Mouse (Mus musculus) layer of hippocampus, adult 18-20 months (tissue): ENCODE results near the gene Hcls1. TPM values are rescaled to one million over a fixed set of nuclear protein-coding genes. Genes with fewer than 3 reads are reported as not detected.

Experiments
- DNase-seq, 2 experiments: peaks; one replicate each; pipeline ENCODE4 v3.0.0; 2022; ENCODE audit warnings: low spot score in 2 of 2
- long read RNA-seq: library from polyadenylated mRNA; stranded (forward); transcript quantifications from one replicate; pipeline ENCODE4 v2.0.0, GENCODE M21; 2021
- total RNA-seq, 2 experiments: library from RNA; stranded (reverse); gene quantifications; 2 replicates each; pipeline ENCODE4 v1.2.3; 2021

Hcls1 gene
- 1 to 10 TPM; 3.4 to 4.9 TPM for total RNA-seq
- long read RNA-seq, partial matches to known transcripts: 1 of 2 reads
- long read RNA-seq, other reads (novel, unspliced or antisense): 0 of 2 reads

- no peak for DNase-seq
Measured at GRCm38 (mm10) chr16:36934841-36935620, at the start of gene Hcls1. TSS of gene Hcls1 (plus strand) at chr16:36934983.

- no peak for DNase-seq
Measured at GRCm38 (mm10) chr16:36885912-36886311, 48.9 kb upstream of the Hcls1 start.

- no peak for DNase-seq
Measured at GRCm38 (mm10) chr16:36887546-36887945, 47.2 kb upstream of the Hcls1 start.

GRCm38 (mm10) chr16:36890559-36890958 lies 44.2 kb upstream of the Hcls1 start:
- no peak for DNase-seq

GRCm38 (mm10) chr16:36891415-36891814 lies 43.4 kb upstream of the Hcls1 start:
- no peak for DNase-seq

GRCm38 (mm10) chr16:36893317-36893716 lies 41.5 kb upstream of the Hcls1 start:
- no peak for DNase-seq

- no peak for DNase-seq
Measured at GRCm38 (mm10) chr16:36896712-36897111, 38.1 kb upstream of the Hcls1 start.

- DNase-seq: no peak
Measured at GRCm38 (mm10) chr16:36903156-36903555, 31.6 kb upstream of the Hcls1 start.

GRCm38 (mm10) chr16:36911909-36912308 lies 22.9 kb upstream of the Hcls1 start:
- DNase-seq: no peak

- DNase-seq: no peak
Measured at GRCm38 (mm10) chr16:36912311-36912710, 22.5 kb upstream of the Hcls1 start.

- DNase-seq: peak in 1 of 2 experiments; percentile 31
Measured at GRCm38 (mm10) chr16:36914195-36914594, 20.6 kb upstream of the Hcls1 start.

- DNase-seq: no peak
Measured at GRCm38 (mm10) chr16:36918505-36918904, 16.3 kb upstream of the Hcls1 start.

GRCm38 (mm10) chr16:36920410-36920809 lies 14.4 kb upstream of the Hcls1 start:
- no peak for DNase-seq

GRCm38 (mm10) chr16:36921067-36921613 lies 13.6 kb upstream of the Hcls1 start:
- no peak for DNase-seq

GRCm38 (mm10) chr16:36921980-36922379 lies 12.8 kb upstream of the Hcls1 start:
- DNase-seq: no peak

GRCm38 (mm10) chr16:36924312-36924711 lies 10.5 kb upstream of the Hcls1 start:
- no peak for DNase-seq

- DNase-seq: no peak
Measured at GRCm38 (mm10) chr16:36925351-36925750, 9.4 kb upstream of the Hcls1 start.

- DNase-seq: peak; percentile 25 to 64
Measured at GRCm38 (mm10) chr16:36925797-36926196, 9.0 kb upstream of the Hcls1 start.

- no peak for DNase-seq
Measured at GRCm38 (mm10) chr16:36926514-36927447, 8.0 kb upstream of the Hcls1 start.

GRCm38 (mm10) chr16:36927495-36928105 lies 7.2 kb upstream of the Hcls1 start:
- DNase-seq: no peak

GRCm38 (mm10) chr16:36928106-36928500 lies 6.7 kb upstream of the Hcls1 start:
- DNase-seq: no peak
